8 mouse cellular contexts compared by ENCODE assay signal in the genomic region with DNA sequence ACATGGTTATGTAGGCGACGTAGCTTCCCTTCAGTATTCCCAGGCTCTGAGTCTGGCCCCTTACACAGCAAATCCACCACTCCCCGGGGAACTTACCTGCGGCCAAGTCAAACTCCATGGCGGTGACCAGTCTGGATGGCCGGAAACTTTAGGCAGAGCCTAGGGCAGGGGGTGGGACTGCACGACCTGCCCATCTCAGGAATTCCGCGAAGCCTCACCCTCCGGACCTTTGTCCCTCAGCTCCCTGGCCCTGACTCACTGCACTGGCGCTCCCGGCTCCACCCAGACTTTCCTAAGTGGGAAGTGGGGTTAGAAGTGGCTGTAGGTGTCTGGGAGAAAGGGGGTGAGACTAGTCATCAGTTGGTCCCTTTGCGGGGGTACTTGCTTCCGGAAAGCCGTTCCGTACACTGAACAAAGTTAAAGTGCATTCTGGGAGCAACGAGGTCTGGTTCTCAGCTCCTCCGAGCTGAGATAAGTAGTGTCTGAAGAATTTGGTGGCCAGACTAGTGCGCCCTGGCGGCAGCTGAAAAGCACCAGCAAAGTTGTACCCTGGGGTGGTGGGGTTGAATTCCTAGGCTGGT. TPM values are rescaled to one million over a fixed set of nuclear protein-coding genes. Genes with fewer than 3 reads are reported as not detected.
A peak's percentile ranks its signal among the peaks of the same experiment; 100 is the strongest.
DNase-seq lines count a peak whose midpoint lies in the region; ATAC-seq and TF ChIP-seq lines count a peak whose summit lies in the region.

Gene 2200002D01Rik (minus strand): TSS at position 206 of the 581 bp plus-strand sequence.

- H3K27me3 ChIP-seq in forebrain, embryonic 13.5 days: peaks cover 30% of the 10 kb centered on the region
- H3K27me3 ChIP-seq in hindbrain, postnatal 0 days (ENCODE audit: insufficient read depth, low read length): no peaks in the 10 kb centered on the region
- no peaks in the 10 kb centered on the region for H3K27me3 ChIP-seq in liver, embryonic 12.5 days (replicated peaks)

- ATAC-seq in forebrain, embryonic 13.5 days: 0 out of 2 replicates have a peak, but pooled peaks have one; percentile 23
- peak; percentile 31; the same call in 1 of the 2 replicates for ATAC-seq in hindbrain, postnatal 0 days
- peak; percentile 36; the same call in 1 of the 2 replicates for ATAC-seq in liver, embryonic 12.5 days

- no peak for TF ChIP-seq CTCF in hindbrain, postnatal 0 days (IDR thresholded peaks at IDR 0.05; ENCODE audit: low read depth)

- no peak within 1 kb of the TSS; the same call in 1 of the 2 replicates for H3K9ac ChIP-seq in forebrain, embryonic 13.5 days
- 0 out of 2 replicates have a peak within 1 kb of the TSS, but pooled peaks have one; percentile 4 for H3K9ac ChIP-seq in hindbrain, postnatal 0 days (replicated peaks; ENCODE audit: low read length)
- peak within 1 kb of the TSS; percentile 61 for H3K9ac ChIP-seq in liver, embryonic 12.5 days

- peak within 1 kb of the TSS; percentile 10 for H3K4me3 ChIP-seq in forebrain, embryonic 13.5 days
- H3K4me3 ChIP-seq in hindbrain, postnatal 0 days (ENCODE audit: low read length): peak within 1 kb of the TSS; percentile 6; the same call in 1 of the 2 replicates
- H3K4me3 ChIP-seq in liver, embryonic 12.5 days: peak within 1 kb of the TSS; percentile 47

- WGBS in forebrain, embryonic 13.5 days: 11% methylated on average over 20 of the region's 20 CpGs
- WGBS in hindbrain, postnatal 0 days: 28% methylated on average over 20 of the region's 20 CpGs
- WGBS in liver, embryonic 12.5 days (ENCODE audit: insufficient replicate concordance): 23% methylated on average over 20 of the region's 20 CpGs

- H3K27ac ChIP-seq in forebrain, embryonic 13.5 days: no peak within 1 kb of the TSS
- no peak within 1 kb of the TSS for H3K27ac ChIP-seq in hindbrain, postnatal 0 days
- no peak within 1 kb of the TSS for H3K27ac ChIP-seq in liver, embryonic 12.5 days

- H3K4me1 ChIP-seq in forebrain, embryonic 13.5 days: peaks cover 9% of the 10 kb centered on the region; the same call in 1 of the 2 replicates
- no peaks in the 10 kb centered on the region for H3K4me1 ChIP-seq in hindbrain, postnatal 0 days (ENCODE audit: insufficient read depth, low read length)
- peaks cover 37% of the 10 kb centered on the region for H3K4me1 ChIP-seq in liver, embryonic 12.5 days

- H3K36me3 ChIP-seq in forebrain, embryonic 13.5 days (ENCODE audit: poor library complexity, severe bottlenecking): peaks cover 24% of the 10 kb centered on the region
- H3K36me3 ChIP-seq in hindbrain, postnatal 0 days (ENCODE audit: insufficient read depth, low read length): peaks cover 3% of the 10 kb centered on the region; the same call in 1 of the 2 replicates
- peaks cover 27% of the 10 kb centered on the region for H3K36me3 ChIP-seq in liver, embryonic 12.5 days

- H3K4me2 ChIP-seq in forebrain, embryonic 13.5 days: peak within 1 kb of the TSS; percentile 47
- peak within 1 kb of the TSS; percentile 45 for H3K4me2 ChIP-seq in hindbrain, postnatal 0 days (ENCODE audit: low read depth, low read length)
- H3K4me2 ChIP-seq in liver, embryonic 12.5 days: peak within 1 kb of the TSS; percentile 85

- no peaks in the 10 kb centered on the region for H3K9me3 ChIP-seq in forebrain, embryonic 13.5 days (replicated peaks)
- no peaks in the 10 kb centered on the region for H3K9me3 ChIP-seq in hindbrain, postnatal 0 days (ENCODE audit: low read length)
- no peaks in the 10 kb centered on the region for H3K9me3 ChIP-seq in liver, embryonic 12.5 days (replicated peaks)

- peak; percentile 52 to 85 for DNase-seq in adrenal gland, adult (ENCODE audit: inconsistent age in 2 of 2, low spot score in 1 of 2)
- no peak for DNase-seq in adrenal gland, adult 8-10 months
- no peak for DNase-seq in hindbrain, postnatal 0 days (ENCODE audit: low spot score)
- DNase-seq in naive thymus-derived CD4-positive, alpha-beta T cell, adult 2 months (ENCODE audit: low read depth): peak; percentile 47
- DNase-seq in right cerebral cortex, postnatal 25 days: no peak
- DNase-seq in frontal cortex, postnatal 10 days (ENCODE audit: low spot score in 2 of 2): no peak

RNA-seq across cellular contexts. Expression of gene 2200002D01Rik, which starts in this region (rescaled TPM):
- 1 to 10 TPM; 3.0 to 6.9 (median 3.7) TPM for total RNA-seq in adrenal gland, adult 8-10 months (2022)
- 1.2 and 1.5 TPM in 2 replicates for polyA plus RNA-seq in forebrain, embryonic 13.5 days (2015; fragmentation: Nextera tagmentation; extraction: Ambion mirVana)
- not detected in 2 replicates for total RNA-seq in hindbrain, postnatal 0 days (2014; rRNA removed)
- 0.91 and 1.4 TPM in 2 replicates for polyA plus RNA-seq in hindbrain, postnatal 0 days (2015; fragmentation: Nextera tagmentation; extraction: Ambion mirVana)
- polyA plus RNA-seq in liver, embryonic 12.5 days (2016; fragmentation: Nextera tagmentation; extraction: Ambion mirVana): 3.0 and 3.9 TPM in 2 replicates

Comparison
In these comparisons a context has a peak if more than half of its experiments do, and no peak if none do; other contexts are left out.
1. DNase-seq: peak in adrenal gland, adult (2 of 2) and naive thymus-derived CD4-positive, alpha-beta T cell, adult 2 months (single experiment); none in adrenal gland, adult 8-10 months (single experiment), hindbrain, postnatal 0 days (single experiment), right cerebral cortex, postnatal 25 days (single experiment) and frontal cortex, postnatal 10 days (0 of 2).
2. Peak in every context shown above with its lines, with median percentiles within 50 percentile points of each other: ATAC-seq, H3K4me2 ChIP-seq and H3K4me3 ChIP-seq.